Mouse (Mus musculus): ENCODE results near the gene Hist1h4c. TPM values are rescaled to one million over a fixed set of nuclear protein-coding genes. Genes with fewer than 3 reads are reported as not detected.
A peak's percentile ranks its signal among the peaks of the same experiment; 100 is the strongest.
"Not testable (repeated sequence)": the region's sequence is repeated elsewhere in the genome, so short reads cannot be mapped to it uniquely, and the experiment has no call there.

The Hist1h4c gene
- polyA plus RNA-seq, 1 experiment = 2.1 TPM

DNA sequence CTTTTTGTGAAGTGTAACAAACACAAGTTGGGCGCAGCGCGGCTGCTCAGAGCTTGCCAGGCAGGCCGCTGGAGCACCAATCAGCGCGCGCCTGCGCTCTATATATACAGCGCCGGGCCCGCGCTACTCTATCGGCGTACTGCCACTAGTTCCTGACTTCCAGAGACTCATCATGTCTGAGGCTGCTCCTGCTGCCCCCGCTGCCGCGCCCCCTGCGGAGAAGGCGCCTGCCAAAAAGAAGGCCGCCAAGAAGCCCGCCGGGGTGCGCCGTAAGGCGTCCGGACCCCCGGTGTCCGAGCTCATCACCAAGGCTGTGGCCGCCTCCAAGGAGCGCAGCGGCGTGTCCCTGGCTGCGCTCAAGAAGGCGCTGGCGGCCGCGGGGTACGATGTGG lies 40.4 kb upstream of the Hist1h4c start, which contains the start of gene Hist1h1c:
Gene Hist1h1c (plus strand): TSS at position 132 of the 392 bp plus-strand sequence.
- H3K4me3 ChIP-seq (ENCODE audit: insufficient read depth, low read depth, low read length) = peak within 1 kb of the TSS; percentile 81
- H3K4me1 ChIP-seq (ENCODE audit: control insufficient read depth, insufficient read depth, insufficient read length, low read length) = no peaks in the 10 kb centered on the region
- H3K27ac ChIP-seq (replicated peaks; ENCODE audit: low read depth, low read length) = peak within 1 kb of the TSS; percentile 92

DNA sequence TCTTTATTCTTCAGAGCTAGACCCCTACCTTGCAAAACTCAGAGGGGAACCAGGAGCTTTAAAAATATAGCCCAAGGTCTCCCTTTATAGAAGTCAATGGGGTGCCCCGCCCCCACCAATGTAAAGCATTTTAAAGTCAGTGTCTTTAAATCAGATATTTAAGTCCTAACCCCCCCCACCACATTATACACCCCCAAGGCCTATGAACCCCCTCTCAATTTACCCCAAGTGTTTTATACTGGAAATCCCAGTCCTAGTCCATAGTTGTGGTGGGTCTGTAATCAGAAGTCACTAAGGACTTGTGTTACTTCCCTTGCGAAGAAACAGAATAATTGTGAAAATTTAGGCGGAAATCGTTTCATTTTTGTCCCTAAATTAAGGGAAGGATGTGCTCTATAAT lies 39.8 kb upstream of the Hist1h4c start:
- H3K4me1 ChIP-seq (ENCODE audit: control insufficient read depth, insufficient read depth, insufficient read length, low read length) = no peaks in the 10 kb centered on the region

DNA sequence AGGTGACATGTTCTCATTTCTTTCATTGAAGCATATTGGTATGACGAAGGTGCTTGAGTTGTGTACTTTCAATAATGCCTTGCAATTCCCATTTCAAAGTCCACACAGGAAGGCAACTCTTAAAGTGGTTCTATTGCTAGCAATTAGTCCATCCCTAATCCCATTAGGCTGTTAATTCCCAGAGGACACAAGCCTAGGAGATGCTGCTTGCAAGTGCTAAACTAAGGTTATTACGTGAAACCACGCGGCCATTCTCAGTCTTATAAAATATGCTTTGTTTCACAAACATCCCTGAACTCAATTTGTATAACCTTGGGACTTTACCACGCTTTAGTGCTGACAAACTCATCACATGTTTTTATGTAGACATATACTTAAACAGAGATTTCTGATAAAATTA lies 38.8 kb upstream of the Hist1h4c start:
- Histone ChIP-seq H3K4me1 (ENCODE audit: control insufficient read depth, insufficient read depth, insufficient read length, low read length) (no peaks in the 10 kb centered on the region), H3K27ac (replicated peaks; ENCODE audit: low read depth, low read length) (no peak overlapping the region), H3K4me3 (ENCODE audit: insufficient read depth, low read depth, low read length) (no peak overlapping the region)

More for the DNA sequence above, 39.8 kb upstream of the Hist1h4c start:
- Histone ChIP-seq H3K27ac (replicated peaks; ENCODE audit: low read depth, low read length) (peak overlapping the region; percentile 92), H3K4me3 (ENCODE audit: insufficient read depth, low read depth, low read length) (peak overlapping the region; percentile 81)

DNA sequence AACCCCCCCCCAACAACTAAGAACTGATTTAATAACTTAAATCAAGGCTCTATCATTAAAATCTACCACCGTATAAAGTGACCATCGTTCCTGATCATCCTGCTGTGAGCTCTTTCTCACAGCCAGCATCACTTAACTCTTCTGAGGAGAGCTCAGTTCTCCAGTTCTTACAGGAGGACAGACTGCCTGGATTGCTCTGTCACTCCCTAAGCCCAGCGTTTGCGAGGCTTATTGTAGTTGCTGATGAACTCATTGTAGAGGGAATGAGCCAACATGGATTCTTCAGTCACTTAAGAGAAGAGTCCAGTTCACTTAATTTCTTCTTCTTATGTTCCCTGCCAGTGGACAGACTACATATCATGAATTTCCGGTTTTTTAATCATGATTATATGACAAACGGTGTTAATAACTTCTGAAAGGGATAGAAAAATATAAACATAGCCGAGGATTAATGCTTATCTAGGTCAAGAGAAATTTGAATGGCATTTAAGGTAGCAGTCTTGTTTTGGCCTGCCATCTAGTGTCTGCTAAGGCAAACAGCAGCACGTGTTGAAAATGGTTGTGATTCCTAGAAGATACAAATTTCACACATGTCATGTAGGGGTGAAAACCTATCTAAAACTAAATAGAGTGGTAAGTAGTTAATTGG lies 34.0 kb upstream of the Hist1h4c start:
- Histone ChIP-seq H3K27ac (replicated peaks; ENCODE audit: low read depth, low read length) (no peak overlapping the region), H3K4me1 (ENCODE audit: control insufficient read depth, insufficient read depth, insufficient read length, low read length) (peaks cover 4% of the 10 kb centered on the region; the same call in 1 of the 2 replicates), H3K4me3 (ENCODE audit: insufficient read depth, low read depth, low read length) (no peak overlapping the region)

DNA sequence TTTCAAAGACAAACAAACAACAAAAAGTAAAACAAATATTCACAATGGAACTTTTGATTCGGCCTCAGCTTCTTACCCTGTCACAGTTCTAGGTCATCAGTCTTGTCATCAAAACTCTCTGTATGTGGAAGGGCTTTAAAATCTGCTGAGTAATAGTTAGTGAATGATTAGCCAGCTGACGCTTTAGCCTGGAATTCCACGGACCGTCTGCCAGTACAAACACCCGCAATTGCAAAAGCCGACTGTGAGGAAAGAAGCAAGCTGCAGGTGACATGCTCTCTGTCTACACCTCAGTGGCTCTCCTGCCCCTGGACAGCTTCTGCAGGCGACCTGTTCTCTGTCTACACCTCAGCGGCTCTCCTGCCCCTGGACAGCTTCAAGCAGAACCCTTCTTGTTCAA lies 32.2 kb upstream of the Hist1h4c start:
- 0 out of 2 replicates have a peak overlapping the region, but pooled peaks have one; percentile 18 for H3K27ac ChIP-seq (replicated peaks; ENCODE audit: low read depth, low read length)
- no peak overlapping the region for H3K4me3 ChIP-seq (ENCODE audit: insufficient read depth, low read depth, low read length)

DNA sequence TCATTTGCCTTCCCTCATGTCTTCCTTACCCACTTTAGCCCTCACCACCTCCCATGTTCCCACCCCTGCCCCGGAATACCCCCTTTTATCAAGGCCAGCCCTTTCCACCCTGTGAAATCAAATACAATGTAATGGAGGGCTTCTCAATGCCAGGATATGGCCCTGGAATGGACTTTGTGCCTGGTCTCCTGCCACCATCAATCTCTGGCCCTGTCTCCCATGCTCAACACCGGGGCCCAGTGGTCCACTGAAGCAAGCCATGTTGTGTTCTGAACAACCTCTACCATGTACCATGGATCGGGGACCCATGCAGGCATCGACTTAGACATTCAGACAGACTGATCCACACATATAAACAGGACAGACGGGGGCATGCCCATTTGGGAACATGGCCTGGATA lies 31.5 kb upstream of the Hist1h4c start:
- Histone ChIP-seq H3K4me1 (ENCODE audit: control insufficient read depth, insufficient read depth, insufficient read length, low read length) (peaks cover 4% of the 10 kb centered on the region; the same call in 1 of the 2 replicates), H3K4me3 (ENCODE audit: insufficient read depth, low read depth, low read length) (no peak overlapping the region), H3K27ac (replicated peaks; ENCODE audit: low read depth, low read length) (peak overlapping the region; percentile 61)

More for the DNA sequence above, 32.2 kb upstream of the Hist1h4c start:
- peaks cover 4% of the 10 kb centered on the region; the same call in 1 of the 2 replicates for H3K4me1 ChIP-seq (ENCODE audit: control insufficient read depth, insufficient read depth, insufficient read length, low read length)

DNA sequence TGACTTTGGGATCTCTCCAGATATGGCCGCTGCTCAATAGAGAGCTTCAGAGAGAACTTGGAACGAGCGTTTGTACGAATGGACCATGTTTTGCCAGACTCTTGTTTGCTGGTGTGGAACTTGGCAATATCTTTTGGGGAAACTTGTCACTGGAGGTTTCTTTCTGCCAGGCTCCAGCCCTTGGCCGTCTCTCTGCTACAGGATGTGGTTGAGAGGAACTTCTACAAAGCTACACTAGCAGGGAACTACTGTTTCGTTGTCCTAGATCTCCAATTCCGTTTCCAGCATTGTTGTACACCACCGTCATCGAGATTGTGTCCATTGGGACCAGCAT lies 30.9 kb upstream of the Hist1h4c start:
- Histone ChIP-seq H3K27ac (replicated peaks; ENCODE audit: low read depth, low read length) (peak overlapping the region; percentile 61), H3K4me1 (ENCODE audit: control insufficient read depth, insufficient read depth, insufficient read length, low read length) (peaks cover 4% of the 10 kb centered on the region; the same call in 1 of the 2 replicates), H3K4me3 (ENCODE audit: insufficient read depth, low read depth, low read length) (no peak overlapping the region)

DNA sequence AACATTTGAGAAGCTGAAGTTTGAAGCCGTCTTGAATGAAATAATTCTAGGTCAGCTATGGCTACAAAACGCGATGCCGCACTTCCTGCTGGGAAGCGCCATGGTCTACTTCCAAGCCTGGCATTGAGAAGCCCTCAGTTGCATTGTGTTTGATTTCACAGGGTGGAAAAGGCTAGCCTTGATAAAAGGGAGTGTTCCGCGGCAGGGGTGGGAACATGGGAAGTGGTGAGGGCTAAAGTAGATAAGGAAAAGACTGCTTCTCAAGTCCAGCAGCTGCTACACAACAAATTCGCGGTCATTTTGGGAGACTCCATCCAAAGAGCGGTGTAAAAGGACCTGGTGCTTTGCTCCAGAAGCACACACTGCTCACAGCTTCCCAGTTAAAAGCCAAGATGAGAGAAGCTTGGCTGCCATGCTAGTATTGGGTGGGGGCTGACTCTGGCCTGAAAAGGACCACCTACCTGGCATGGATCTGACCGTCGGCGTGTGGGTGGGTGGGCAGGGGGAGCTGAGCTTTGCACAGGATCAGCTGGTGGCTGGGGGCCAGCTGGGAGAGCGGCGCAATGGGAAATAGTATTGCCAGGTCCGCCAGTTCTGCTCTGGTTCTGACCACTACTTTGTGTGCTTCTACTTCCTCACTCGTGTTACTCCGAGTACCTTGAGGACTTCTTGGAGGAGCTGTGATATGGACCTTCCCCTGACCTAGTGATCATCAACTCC lies 30.4 kb upstream of the Hist1h4c start:
- H3K4me1 ChIP-seq (ENCODE audit: control insufficient read depth, insufficient read depth, insufficient read length, low read length) = peaks cover 4% of the 10 kb centered on the region; the same call in 1 of the 2 replicates
- H3K27ac ChIP-seq (replicated peaks; ENCODE audit: low read depth, low read length) = peak overlapping the region; percentile 61
- no peak overlapping the region for H3K4me3 ChIP-seq (ENCODE audit: insufficient read depth, low read depth, low read length)

DNA sequence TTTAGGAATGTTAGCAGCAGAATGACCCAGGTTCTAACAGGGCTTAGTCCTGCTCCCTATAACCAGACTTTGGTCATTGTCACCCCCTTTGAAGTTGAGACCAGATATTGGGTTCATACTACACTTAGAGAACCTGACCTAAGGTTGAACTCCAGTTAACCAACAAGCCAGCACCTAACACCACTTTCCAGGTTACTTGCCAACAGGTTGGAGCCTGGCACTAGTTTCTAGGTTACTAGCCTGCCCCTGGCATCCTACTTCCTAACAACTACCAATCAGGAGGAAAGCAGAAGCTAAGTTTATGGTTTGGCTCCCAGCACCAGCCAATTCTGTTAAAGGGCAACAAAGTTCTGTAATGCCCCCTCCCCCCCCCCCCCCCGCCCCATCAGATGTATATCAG lies 27.0 kb upstream of the Hist1h4c start:
- H3K4me3 ChIP-seq (ENCODE audit: insufficient read depth, low read depth, low read length) = no peak overlapping the region
- H3K4me1 ChIP-seq (ENCODE audit: control insufficient read depth, insufficient read depth, insufficient read length, low read length) = peaks cover 4% of the 10 kb centered on the region; the same call in 1 of the 2 replicates
- H3K27ac ChIP-seq (replicated peaks; ENCODE audit: low read depth, low read length) = no peak overlapping the region

DNA sequence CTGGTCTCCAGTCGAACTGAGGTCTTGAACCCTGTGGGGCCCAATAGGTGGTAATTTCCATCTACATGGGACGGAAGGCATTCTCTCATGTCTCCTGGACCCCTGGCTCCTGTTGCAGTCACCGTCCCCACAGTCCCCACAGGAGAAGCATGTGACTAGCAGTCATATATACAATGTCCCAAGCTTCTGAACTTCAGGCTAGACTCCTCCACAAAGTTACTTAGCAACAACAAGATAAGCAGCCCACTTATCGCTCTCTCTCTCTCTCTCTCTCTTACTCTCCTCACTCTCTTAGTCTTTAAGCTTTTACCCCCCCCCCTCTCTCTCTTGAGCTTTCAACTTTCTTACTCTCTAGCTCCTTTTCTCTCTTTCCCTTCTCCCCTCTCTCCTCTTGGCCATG lies 26.0 kb upstream of the Hist1h4c start:
- Histone ChIP-seq H3K4me3 (ENCODE audit: insufficient read depth, low read depth, low read length) (no peak overlapping the region), H3K27ac (replicated peaks; ENCODE audit: low read depth, low read length) (no peak overlapping the region), H3K4me1 (ENCODE audit: control insufficient read depth, insufficient read depth, insufficient read length, low read length) (no peaks in the 10 kb centered on the region)

DNA sequence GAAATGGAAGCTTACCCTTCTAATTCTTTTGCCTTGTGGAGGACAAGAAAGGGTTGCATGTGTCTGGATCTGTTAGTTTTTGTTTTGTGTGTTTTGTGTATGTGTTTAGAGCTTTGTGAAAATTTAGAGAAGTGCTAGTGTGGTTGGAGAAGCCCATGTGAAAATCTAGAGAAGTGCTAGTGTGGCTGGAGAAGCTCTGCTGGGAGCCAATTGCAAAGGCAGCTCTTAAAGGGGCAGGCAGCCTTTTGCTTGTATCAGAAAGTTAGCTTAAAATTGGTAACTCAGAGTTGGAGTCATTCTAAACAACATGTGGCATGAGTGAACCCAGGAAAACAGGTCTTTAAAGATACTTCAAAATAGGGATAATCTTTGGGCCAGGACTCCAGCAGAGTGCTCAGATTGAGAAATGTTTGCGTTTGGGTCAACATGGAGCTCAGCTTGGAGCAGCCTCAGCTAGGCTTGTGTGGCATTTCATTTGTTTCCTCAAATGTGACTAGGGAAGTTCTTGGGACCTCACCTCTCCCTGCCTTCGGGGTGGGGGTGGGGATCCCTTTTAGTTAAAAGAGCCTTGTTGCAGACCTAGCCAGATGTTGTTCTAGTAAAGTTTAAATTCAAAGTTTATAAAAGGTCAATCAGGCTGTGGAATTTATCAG lies 19.5 kb upstream of the Hist1h4c start:
- H3K4me3 ChIP-seq (ENCODE audit: insufficient read depth, low read depth, low read length); H3K4me1 ChIP-seq (ENCODE audit: control insufficient read depth, insufficient read depth, insufficient read length, low read length): not testable (repeated sequence)
- H3K27ac ChIP-seq (replicated peaks; ENCODE audit: low read depth, low read length) = peak overlapping the region; percentile 75

DNA sequence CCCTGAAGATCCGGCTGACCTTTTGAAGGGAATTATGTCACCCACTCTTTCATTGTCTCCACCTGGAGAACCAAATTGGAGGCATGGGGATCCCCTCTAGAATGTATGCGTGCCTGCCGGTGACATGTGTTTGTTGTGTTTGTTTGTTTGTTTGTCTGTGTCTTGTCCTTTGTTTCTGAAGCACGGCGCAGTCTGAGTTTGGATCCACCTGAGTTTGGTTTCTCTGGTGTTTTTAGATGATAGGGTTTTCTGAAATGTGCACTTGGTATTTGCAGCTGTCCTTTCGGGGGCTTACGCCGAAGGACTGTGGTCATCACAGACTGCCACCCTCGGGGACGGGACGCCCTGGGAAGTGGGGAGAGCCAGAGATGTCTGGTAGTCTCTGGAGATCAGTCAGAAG lies 18.9 kb upstream of the Hist1h4c start:
- peak overlapping the region; percentile 75 for H3K27ac ChIP-seq (replicated peaks; ENCODE audit: low read depth, low read length)
- H3K4me3 ChIP-seq (ENCODE audit: insufficient read depth, low read depth, low read length) = no peak overlapping the region
- H3K4me1 ChIP-seq (ENCODE audit: control insufficient read depth, insufficient read depth, insufficient read length, low read length) = no peaks in the 10 kb centered on the region; the same call in 1 of the 2 replicates

DNA sequence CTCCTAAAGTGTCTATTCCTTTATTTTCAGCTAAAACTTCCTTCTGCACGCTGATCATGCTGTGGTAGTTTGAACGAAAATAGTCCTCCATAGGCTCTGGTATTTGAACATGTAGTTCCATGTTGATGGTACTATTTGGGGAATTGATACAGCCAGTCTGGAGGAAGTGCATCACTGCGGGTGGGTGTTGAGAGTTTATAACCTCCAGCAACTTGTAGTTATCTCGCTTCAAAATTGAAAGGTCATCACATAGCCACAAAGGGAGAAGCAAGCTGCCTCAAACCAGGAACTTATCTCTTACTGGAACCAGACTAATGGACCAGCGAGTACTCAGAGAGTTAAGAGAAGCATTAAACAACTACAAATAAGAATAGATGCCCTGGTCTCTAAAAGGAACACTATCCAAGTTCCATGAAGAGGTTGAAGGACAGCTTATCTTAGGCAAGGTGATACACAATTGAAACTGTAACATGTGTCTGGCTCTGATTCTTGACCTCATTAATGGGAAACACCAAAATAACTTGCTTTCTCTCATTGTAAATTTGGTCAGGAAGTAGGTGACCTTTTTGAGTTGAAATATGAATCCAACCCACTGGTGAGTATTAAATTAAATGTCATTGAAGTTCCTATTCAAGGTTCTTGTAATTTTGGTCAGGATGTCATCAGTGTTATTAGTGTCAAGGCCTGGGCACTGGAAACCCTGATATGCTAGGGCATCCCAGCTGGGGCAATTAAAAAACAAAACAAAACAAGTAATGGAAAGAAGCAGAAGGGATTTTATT lies 18.2 kb upstream of the Hist1h4c start:
- no peak overlapping the region; the same call in 1 of the 2 replicates for H3K27ac ChIP-seq (replicated peaks; ENCODE audit: low read depth, low read length)
- no peak overlapping the region for H3K4me3 ChIP-seq (ENCODE audit: insufficient read depth, low read depth, low read length)

DNA sequence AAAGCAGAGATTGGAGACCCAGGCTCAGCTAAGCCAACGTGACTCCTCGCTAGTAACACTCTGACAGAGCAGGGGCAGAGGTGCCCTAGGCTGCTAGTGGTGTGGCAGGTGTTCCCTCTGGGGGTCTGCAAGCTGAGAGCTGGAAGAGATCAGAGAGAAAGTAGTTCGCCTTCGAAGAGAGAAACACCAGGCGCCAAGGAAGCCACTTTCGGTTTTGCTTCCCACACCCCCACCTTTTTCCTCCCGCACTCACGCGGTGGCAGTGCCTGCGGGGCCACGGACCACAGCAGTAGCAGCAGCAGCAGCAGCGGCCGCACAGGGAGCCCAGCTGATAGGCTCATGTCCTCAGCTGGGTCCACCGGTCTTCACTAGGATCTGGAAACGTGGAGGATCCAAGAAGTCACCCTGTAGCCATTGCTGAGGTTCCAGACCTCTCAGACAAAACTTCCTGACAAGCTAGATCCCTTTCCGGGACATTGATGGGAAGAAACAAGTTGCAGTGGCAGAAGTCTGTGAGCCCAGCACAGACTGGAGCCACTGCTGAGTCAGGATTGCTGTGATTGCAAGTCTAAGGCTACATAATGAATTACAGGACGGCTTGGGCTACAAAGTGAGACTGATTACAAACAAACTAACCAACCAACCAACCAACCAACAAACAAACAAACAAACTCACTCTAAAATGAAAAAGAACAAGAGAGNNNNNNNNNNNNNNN lies 12.3 kb upstream of the Hist1h4c start, which contains the start of gene Hfe:
Gene Hfe (minus strand): TSS at position 481 of the 716 bp plus-strand sequence.
- H3K27ac ChIP-seq (replicated peaks; ENCODE audit: low read depth, low read length) = peak within 1 kb of the TSS; percentile 89
- peak within 1 kb of the TSS; percentile 85 for H3K4me3 ChIP-seq (ENCODE audit: insufficient read depth, low read depth, low read length)
- H3K4me1 ChIP-seq (ENCODE audit: control insufficient read depth, insufficient read depth, insufficient read length, low read length) = peaks cover 7% of the 10 kb centered on the region

More for the DNA sequence above, 18.2 kb upstream of the Hist1h4c start:
- H3K4me1 ChIP-seq (ENCODE audit: control insufficient read depth, insufficient read depth, insufficient read length, low read length) = no peaks in the 10 kb centered on the region; the same call in 1 of the 2 replicates
